Mouse (Mus musculus) right cerebral cortex, postnatal 14 days (tissue): Measurements from ENCODE around the gene Rassf5.

Experiments
- DNase-seq: peaks from one replicate; pipeline ENCODE4 v3.0.0; 2022

The Rassf5 gene

GRCm38 (mm10) chr1:131134942-131135522, 110.0 kb downstream of the Rassf5 start:
- DNase-seq: no peak

- DNase-seq: no peak
Measured at GRCm38 (mm10) chr1:131134231-131134630, 110.8 kb downstream of the Rassf5 start.
